Mouse (Mus musculus) hindbrain, postnatal 0 days (tissue): ENCODE results near the gene Cdh23. TPM values are rescaled to one million over a fixed set of nuclear protein-coding genes. Genes with fewer than 3 reads are reported as not detected.

Experiments used
- ATAC-seq: fragments of 200-750 bp; cut with Nextera tagmentation; 2 replicates; pipeline ENCODE4 v1.8.0; 2017; ENCODE audit warnings: mild to moderate bottlenecking, moderate TSS enrichment, moderate library complexity
- DNase-seq: peaks from one replicate; pipeline ENCODE4 v3.0.0-alpha.2; 2015; ENCODE audit warnings: low spot score
- H3K27ac ChIP-seq: fragments of 300-500 bp; sonication (generic); 2 replicates; pipeline ENCODE4 v1.5.1; 2014; ENCODE audit warnings: mild to moderate bottlenecking
- H3K27me3 ChIP-seq: fragments of 300-500 bp; sonication (generic); 2 replicates; pipeline ENCODE4 v1.6.1; 2014; ENCODE audit warnings: low read length, mixed read lengths; ENCODE audit not compliant: insufficient read depth
- H3K36me3 ChIP-seq: fragments of 300-500 bp; sonication (generic); 2 replicates; pipeline ENCODE4 v1.6.1; 2014; ENCODE audit warnings: low read length, mixed read lengths; ENCODE audit not compliant: insufficient read depth
- H3K4me1 ChIP-seq: fragments of 300-500 bp; sonication (generic); 2 replicates; pipeline ENCODE4 v1.6.1; 2014; ENCODE audit warnings: antibody characterized with exemption, low read length, mixed read lengths; ENCODE audit not compliant: insufficient read depth
- H3K4me2 ChIP-seq: fragments of 300-500 bp; sonication (generic); 2 replicates; pipeline ENCODE4 v1.6.1; 2014; ENCODE audit warnings: low read depth, mild to moderate bottlenecking, low read length, moderate library complexity, mixed read lengths
- H3K4me3 ChIP-seq: fragments of 300-500 bp; sonication (generic); 2 replicates; pipeline ENCODE4 v1.5.1; 2014; ENCODE audit warnings: low read length
- H3K9ac ChIP-seq: fragments of 300-500 bp; sonication (generic); replicated peaks from 2 replicates; pipeline ENCODE4 v1.6.1; 2014; ENCODE audit warnings: mild to moderate bottlenecking, low read length, moderate library complexity, mixed read lengths
- H3K9me3 ChIP-seq: fragments of 300-500 bp; sonication (generic); 2 replicates; pipeline ENCODE4 v1.6.1; 2016; ENCODE audit warnings: low read length, mixed read lengths
- CTCF ChIP-seq: IDR thresholded peaks from 2 replicates; pipeline ENCODE4 v1.5.1; 2016; ENCODE audit warnings: antibody characterized with exemption, control low read depth, low read depth
- whole genome bisulfite sequencing: fragments of 180-500 bp; shearing (Covaris S2); extraction: QIAGEN DNeasy Blood & Tissue Kit; methylation state at CpG from one replicate; pipeline ENCODE4 v1.1.7; 2014; 5-methylcytosine and 5-hydroxymethylcytosine counted together
- polyA plus RNA-seq: library from polyadenylated mRNA; unstranded; fragments of >200 nt; fragmentation: Nextera tagmentation; extraction: Ambion mirVana; gene quantifications from 2 replicates; pipeline ENCODE4 v1.2.1, GENCODE M21; 2015
- total RNA-seq: library from RNA; depleted of rRNA; stranded (reverse); fragments of >200 nt; gene quantifications from 2 replicates; pipeline ENCODE4 v1.2.3, GENCODE M21; 2014

Cdh23 gene
- total and polyA plus RNA-seq, 2 experiments from 2014 or later = 3.5 to 31.8 TPM

- no peak overlapping the region for H3K9ac ChIP-seq
- H3K4me1 ChIP-seq = no peaks in the 10 kb centered on the region
- DNase-seq (no peak), ATAC-seq (no peak)
- no peaks in the 10 kb centered on the region for H3K36me3 ChIP-seq
- H3K4me3 ChIP-seq = no peak overlapping the region
- H3K27ac ChIP-seq = no peak overlapping the region
- no peak for TF ChIP-seq CTCF
- 90% methylated on average over 4 of the region's 4 CpGs for WGBS
- H3K9me3 ChIP-seq = no peaks in the 10 kb centered on the region
- no peaks in the 10 kb centered on the region for H3K27me3 ChIP-seq
- no peak overlapping the region for H3K4me2 ChIP-seq
Measured at GRCm38 (mm10) chr10:60739619-60740363, 43.5 kb upstream of the Cdh23 start.

GRCm38 (mm10) chr10:60737886-60738640 is 41.8 kb upstream of the Cdh23 start:
- no peaks in the 10 kb centered on the region for H3K9me3 ChIP-seq
- H3K36me3 ChIP-seq = no peaks in the 10 kb centered on the region
- H3K4me3 ChIP-seq = no peak overlapping the region
- H3K27me3 ChIP-seq = no peaks in the 10 kb centered on the region
- WGBS = 79% methylated on average over 8 of the region's 9 CpGs
- DNase-seq (no peak), ATAC-seq (no peak)
- no peak for TF ChIP-seq CTCF
- no peak overlapping the region for H3K4me2 ChIP-seq
- no peaks in the 10 kb centered on the region for H3K4me1 ChIP-seq
- H3K27ac ChIP-seq = no peak overlapping the region
- H3K9ac ChIP-seq = no peak overlapping the region

GRCm38 (mm10) chr10:60737169-60737728 is 41.0 kb upstream of the Cdh23 start:
- H3K9me3 ChIP-seq = no peaks in the 10 kb centered on the region
- 64% methylated on average over 11 of the region's 11 CpGs for WGBS
- no peak overlapping the region for H3K9ac ChIP-seq
- no peak overlapping the region for H3K4me3 ChIP-seq
- H3K27ac ChIP-seq = 0 out of 2 replicates have a peak overlapping the region, but pooled peaks have one; percentile 3
- H3K36me3 ChIP-seq = no peaks in the 10 kb centered on the region
- ATAC-seq = no peak
- DNase-seq = peak; percentile 9
- H3K27me3 ChIP-seq = no peaks in the 10 kb centered on the region
- no peak overlapping the region for H3K4me2 ChIP-seq
- TF ChIP-seq CTCF = no peak
- H3K4me1 ChIP-seq = peaks cover under 1% of the 10 kb centered on the region; the same call in 1 of the 2 replicates

GRCm38 (mm10) chr10:60735737-60736136 is 39.4 kb upstream of the Cdh23 start:
- no peaks in the 10 kb centered on the region for H3K36me3 ChIP-seq
- H3K4me2 ChIP-seq = no peak overlapping the region
- no peak overlapping the region for H3K9ac ChIP-seq
- DNase-seq = no peak
- no peak overlapping the region for H3K27ac ChIP-seq
- H3K9me3 ChIP-seq = no peaks in the 10 kb centered on the region
- TF ChIP-seq CTCF = no peak
- no peak overlapping the region for H3K4me3 ChIP-seq
- ATAC-seq = no peak
- no peaks in the 10 kb centered on the region for H3K27me3 ChIP-seq
- peaks cover 6% of the 10 kb centered on the region; the same call in 1 of the 2 replicates for H3K4me1 ChIP-seq
- 94% methylated on average over 1 of the region's 1 CpGs for WGBS

GRCm38 (mm10) chr10:60733471-60733870 is 37.2 kb upstream of the Cdh23 start:
- H3K9ac ChIP-seq = no peak overlapping the region
- H3K36me3 ChIP-seq = no peaks in the 10 kb centered on the region
- TF ChIP-seq CTCF = no peak
- WGBS = 84% methylated on average over 8 of the region's 8 CpGs
- no peak overlapping the region for H3K4me2 ChIP-seq
- ATAC-seq (no peak), DNase-seq (no peak)
- H3K27me3 ChIP-seq = no peaks in the 10 kb centered on the region
- no peaks in the 10 kb centered on the region for H3K9me3 ChIP-seq
- no peak overlapping the region for H3K4me3 ChIP-seq
- peaks cover 6% of the 10 kb centered on the region; the same call in 1 of the 2 replicates for H3K4me1 ChIP-seq
- H3K27ac ChIP-seq = no peak overlapping the region

GRCm38 (mm10) chr10:60732397-60732861 is 36.1 kb upstream of the Cdh23 start:
- no peaks in the 10 kb centered on the region for H3K9me3 ChIP-seq
- H3K4me3 ChIP-seq = no peak overlapping the region
- WGBS = 31% methylated on average over 2 of the region's 2 CpGs
- DNase-seq (peak; percentile 25), ATAC-seq (peak; percentile 36; the same call in 1 of the 2 replicates)
- H3K36me3 ChIP-seq = no peaks in the 10 kb centered on the region
- peak overlapping the region; percentile 66; the same call in 1 of the 2 replicates for H3K27ac ChIP-seq
- H3K27me3 ChIP-seq = no peaks in the 10 kb centered on the region
- H3K4me1 ChIP-seq = peaks cover 6% of the 10 kb centered on the region; the same call in 1 of the 2 replicates
- no peak for TF ChIP-seq CTCF
- H3K4me2 ChIP-seq = no peak overlapping the region
- H3K9ac ChIP-seq = 0 out of 2 replicates have a peak overlapping the region, but pooled peaks have one; percentile 17
